Mouse (Mus musculus): ENCODE measurements around the gene Uqcc2. TPM values are rescaled to one million over a fixed set of nuclear protein-coding genes. Genes with fewer than 3 reads are reported as not detected.

Gene Uqcc2
- polyA plus RNA-seq (2015; fragmentation: Nextera tagmentation; extraction: Ambion mirVana), result 266 and 304 TPM in 2 replicates

GRCm38 (mm10) chr17:27133551-27134141 is at the start of gene Uqcc2:
TSS of gene Uqcc2 (minus strand) at chr17:27133916.
- peak; percentile 98 for DNase-seq (ENCODE audit: low spot score)

GRCm38 (mm10) chr17:27182401-27182800 is 48.7 kb upstream of the Uqcc2 start:
- DNase-seq (ENCODE audit: low spot score), result no peak

- DNase-seq (ENCODE audit: low spot score), result no peak
Measured at GRCm38 (mm10) chr17:27181666-27182065, 48.0 kb upstream of the Uqcc2 start.

- peak; percentile 18 for DNase-seq (ENCODE audit: low spot score)
Measured at GRCm38 (mm10) chr17:27179681-27180280, 46.1 kb upstream of the Uqcc2 start.

GRCm38 (mm10) chr17:27178427-27179177 is 44.9 kb upstream of the Uqcc2 start:
- DNase-seq (ENCODE audit: low spot score), result no peak

- DNase-seq (ENCODE audit: low spot score), result no peak
Measured at GRCm38 (mm10) chr17:27178019-27178418, 44.3 kb upstream of the Uqcc2 start.

GRCm38 (mm10) chr17:27176754-27177153 is 43.0 kb upstream of the Uqcc2 start:
- no peak for DNase-seq (ENCODE audit: low spot score)

- DNase-seq (ENCODE audit: low spot score), result no peak
Measured at GRCm38 (mm10) chr17:27176287-27176686, 42.6 kb upstream of the Uqcc2 start.

GRCm38 (mm10) chr17:27175196-27175874 is 41.6 kb upstream of the Uqcc2 start:
- DNase-seq (ENCODE audit: low spot score), result no peak

- no peak for DNase-seq (ENCODE audit: low spot score)
Measured at GRCm38 (mm10) chr17:27173715-27174114, 40.0 kb upstream of the Uqcc2 start.

- no peak for DNase-seq (ENCODE audit: low spot score)
Measured at GRCm38 (mm10) chr17:27172459-27172858, 38.7 kb upstream of the Uqcc2 start.

GRCm38 (mm10) chr17:27171121-27171520 is 37.4 kb upstream of the Uqcc2 start:
- DNase-seq (ENCODE audit: low spot score), result no peak

GRCm38 (mm10) chr17:27169952-27170695 is 36.4 kb upstream of the Uqcc2 start:
- DNase-seq (ENCODE audit: low spot score), result no peak

GRCm38 (mm10) chr17:27168569-27168968 is 34.9 kb upstream of the Uqcc2 start:
- no peak for DNase-seq (ENCODE audit: low spot score)

GRCm38 (mm10) chr17:27167545-27167944 is 33.8 kb upstream of the Uqcc2 start, which contains the start of gene Ip6k3:
TSS of gene Ip6k3 (minus strand) at chr17:27167795.
- DNase-seq (ENCODE audit: low spot score), result no peak

GRCm38 (mm10) chr17:27166901-27167300 is 33.2 kb upstream of the Uqcc2 start:
- no peak for DNase-seq (ENCODE audit: low spot score)

- no peak for DNase-seq (ENCODE audit: low spot score)
Measured at GRCm38 (mm10) chr17:27165054-27165773, 31.5 kb upstream of the Uqcc2 start.

- no peak for DNase-seq (ENCODE audit: low spot score)
Measured at GRCm38 (mm10) chr17:27160905-27161304, 27.2 kb upstream of the Uqcc2 start.

- no peak for DNase-seq (ENCODE audit: low spot score)
Measured at GRCm38 (mm10) chr17:27159169-27159568, 25.5 kb upstream of the Uqcc2 start.

- DNase-seq (ENCODE audit: low spot score), result no peak
Measured at GRCm38 (mm10) chr17:27158439-27158838, 24.7 kb upstream of the Uqcc2 start.

All from thymus, postnatal 0 days (tissue).